Mouse (Mus musculus): ENCODE results near the gene Chpt1.
"Not testable (repeated sequence)": the region's sequence is repeated elsewhere in the genome, so short reads cannot be mapped to it uniquely, and the experiment has no call there.

Gene Chpt1

DNA sequence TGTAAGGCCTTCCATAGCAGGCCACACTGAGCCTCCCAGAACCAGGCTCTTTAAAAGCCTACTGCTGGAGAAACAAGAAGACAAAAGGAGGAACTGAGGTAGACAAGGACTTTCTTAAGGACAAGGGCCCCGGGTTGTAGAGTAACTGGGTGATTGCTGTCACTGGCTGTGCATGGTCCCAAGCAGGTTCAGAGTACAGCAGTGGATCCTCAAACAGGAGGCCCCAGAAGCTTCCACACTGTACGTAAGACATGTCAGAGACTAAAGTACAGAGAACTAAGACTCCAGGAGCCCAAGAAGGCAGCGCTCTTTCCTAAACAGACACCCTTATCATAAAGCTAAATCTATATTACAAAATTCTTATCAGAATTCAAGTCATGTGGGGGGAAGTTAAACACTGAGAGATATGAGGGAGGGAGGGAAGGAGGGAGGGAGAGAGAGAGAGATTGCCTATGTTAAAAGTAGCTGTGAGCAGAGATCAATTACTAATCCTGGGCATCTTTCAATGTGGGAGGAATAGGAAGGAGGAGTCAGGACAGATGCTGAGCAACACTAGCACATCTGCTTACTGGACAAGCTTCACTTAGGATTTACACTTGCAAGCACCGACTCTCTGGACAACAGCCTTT, 8.8 kb downstream of the Chpt1 start:
- no peak for DNase-seq (ENCODE audit: low spot score)

DNA sequence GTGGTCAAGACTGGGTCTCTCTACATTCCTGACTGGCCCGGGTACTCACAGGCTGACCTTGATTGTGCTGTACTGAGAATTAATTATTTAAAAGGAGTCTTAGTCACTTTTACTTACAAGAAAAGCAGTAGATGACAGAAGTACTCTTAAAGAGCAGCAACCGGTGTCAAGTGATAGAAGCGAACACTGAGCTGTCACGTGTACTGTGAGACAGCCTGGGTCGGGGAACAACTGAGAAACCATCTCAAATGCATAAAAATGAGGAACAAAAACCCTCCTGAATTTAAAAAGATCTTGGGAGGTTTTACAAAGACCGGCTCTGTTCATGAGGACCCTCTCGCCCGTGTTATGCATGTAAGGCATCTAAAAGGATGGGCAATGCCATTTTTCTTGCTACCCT, 11.2 kb downstream of the Chpt1 start:
- DNase-seq (ENCODE audit: low spot score), result no peak

DNA sequence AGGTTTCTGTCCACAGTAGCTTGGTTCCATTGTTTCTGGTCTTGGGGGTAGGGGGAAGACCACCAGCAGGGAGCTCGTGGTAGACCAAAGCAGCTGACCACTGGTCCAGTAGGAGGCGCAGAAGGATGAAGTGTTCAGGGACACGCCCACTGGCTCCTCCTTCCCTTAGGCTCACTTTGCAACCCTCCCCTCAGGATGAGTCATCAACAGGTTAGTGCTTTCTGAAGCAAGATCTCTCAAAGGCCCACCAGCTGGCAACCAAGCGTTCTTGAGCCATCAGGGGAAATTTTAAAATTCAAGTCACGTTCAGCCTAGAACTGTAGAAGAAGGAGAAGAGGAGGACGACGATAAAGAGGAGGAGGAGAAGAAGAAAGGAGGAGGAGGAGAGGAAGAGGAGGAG, 12.2 kb downstream of the Chpt1 start:
- DNase-seq (ENCODE audit: low spot score), result no peak

DNA sequence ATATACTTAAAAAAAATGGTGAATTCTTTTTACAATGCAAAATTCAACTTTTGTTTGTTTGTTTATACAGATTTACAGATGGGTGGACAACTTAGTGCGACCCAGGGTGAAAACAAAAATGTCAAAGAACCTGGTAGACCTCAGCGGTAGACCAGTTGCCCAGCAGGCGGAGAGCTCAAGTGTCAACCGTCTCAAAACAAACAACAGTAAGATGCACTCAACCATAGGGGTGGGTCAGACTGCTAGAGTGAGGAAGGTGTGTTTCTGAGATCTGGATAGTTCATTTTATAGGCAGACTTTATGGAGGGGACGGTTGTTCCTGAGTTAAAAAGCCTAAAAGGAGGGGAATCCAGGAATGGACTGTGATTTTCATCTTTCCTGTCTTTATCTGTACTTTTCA, 15.2 kb downstream of the Chpt1 start:
- no peak for DNase-seq (ENCODE audit: low spot score)

GRCm38 (mm10) chr10:88482866-88483265, 21.0 kb downstream of the Chpt1 start:
- DNase-seq (ENCODE audit: low spot score), result not testable (repeated sequence)

DNA sequence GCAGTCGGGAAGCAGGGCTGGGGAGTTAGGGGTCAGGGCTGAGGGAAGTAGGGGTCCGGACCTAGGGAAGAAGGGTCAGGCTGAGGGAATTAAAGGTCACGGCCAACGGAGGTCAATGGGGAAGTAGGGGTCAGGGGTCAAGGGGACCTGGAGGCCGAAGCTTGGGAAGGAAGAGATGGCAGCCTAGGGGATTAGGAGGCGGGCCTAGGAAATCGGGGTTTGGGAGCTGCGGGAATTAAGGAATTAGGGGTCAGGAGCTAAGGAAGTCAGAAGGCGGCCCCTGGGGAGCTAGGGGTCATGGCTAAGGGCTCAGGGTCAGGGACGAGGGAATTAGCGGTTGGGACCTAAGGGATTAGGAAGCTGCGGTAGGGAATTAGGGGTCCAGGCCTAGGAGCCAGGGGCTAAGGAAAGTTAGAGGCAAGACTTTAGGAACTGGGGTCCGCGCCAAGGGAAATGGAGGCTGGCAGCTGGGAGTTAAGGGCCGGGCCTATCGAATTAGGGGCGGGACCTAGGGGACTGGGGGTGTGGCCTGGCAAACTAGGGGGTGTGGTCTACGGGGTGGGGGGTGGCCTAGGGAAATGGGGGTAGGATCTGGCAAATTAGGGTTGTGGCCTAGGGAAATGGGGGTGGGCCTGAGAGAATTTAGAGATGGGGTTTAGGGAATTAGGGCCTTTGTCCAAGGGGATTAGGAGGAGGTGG, 43.6 kb downstream of the Chpt1 start:
- DNase-seq (ENCODE audit: low spot score), result no peak

- no peak for DNase-seq (ENCODE audit: low spot score)
Measured at GRCm38 (mm10) chr10:88459502-88459992, 44.3 kb downstream of the Chpt1 start, which contains the start of gene Sycp3. TSS of gene Sycp3 (plus strand) at chr10:88459569.

DNA sequence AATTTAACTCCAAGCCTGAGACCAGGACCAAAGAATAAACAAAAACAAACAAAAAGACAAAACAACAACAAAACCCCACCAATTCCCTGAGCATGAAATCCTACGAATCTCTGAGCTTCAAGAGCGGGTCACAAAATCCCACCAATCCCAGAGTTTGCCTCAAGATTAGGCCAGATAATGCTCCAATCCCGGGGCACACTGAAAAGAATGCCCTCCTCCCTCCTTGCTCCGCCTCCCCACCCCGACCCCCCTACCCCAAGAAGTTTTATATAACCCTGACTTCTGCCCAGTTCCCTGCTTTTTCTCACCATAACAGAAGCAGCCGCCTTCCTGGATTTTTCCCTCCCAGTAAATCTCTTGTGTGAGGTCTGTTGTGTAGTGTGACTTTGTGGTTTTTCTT, 46.1 kb downstream of the Chpt1 start:
- no peak for DNase-seq (ENCODE audit: low spot score)

GRCm38 (mm10) chr10:88451990-88452389, 51.9 kb downstream of the Chpt1 start:
- no peak for DNase-seq (ENCODE audit: low spot score)

DNA sequence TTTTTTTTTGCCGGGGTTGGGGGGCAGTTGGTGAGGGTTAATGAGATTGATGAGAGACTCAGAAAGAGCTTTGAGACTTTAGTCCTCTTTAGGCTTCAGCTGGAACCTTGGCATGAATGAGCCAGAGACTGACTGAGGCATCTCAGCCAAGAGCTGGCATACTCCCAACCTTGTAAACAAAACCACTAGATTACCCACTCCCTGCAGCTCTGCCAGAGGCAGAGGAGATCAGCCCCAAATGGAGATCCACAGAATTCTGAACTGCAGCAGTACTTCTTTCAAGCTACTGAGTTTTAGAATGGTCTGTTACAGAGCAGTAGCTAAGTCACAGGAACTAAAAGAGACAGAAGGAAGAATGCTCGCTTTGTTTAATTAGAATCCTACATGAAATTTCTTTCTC, 52.7 kb downstream of the Chpt1 start:
- no peak for DNase-seq (ENCODE audit: low spot score)

DNA sequence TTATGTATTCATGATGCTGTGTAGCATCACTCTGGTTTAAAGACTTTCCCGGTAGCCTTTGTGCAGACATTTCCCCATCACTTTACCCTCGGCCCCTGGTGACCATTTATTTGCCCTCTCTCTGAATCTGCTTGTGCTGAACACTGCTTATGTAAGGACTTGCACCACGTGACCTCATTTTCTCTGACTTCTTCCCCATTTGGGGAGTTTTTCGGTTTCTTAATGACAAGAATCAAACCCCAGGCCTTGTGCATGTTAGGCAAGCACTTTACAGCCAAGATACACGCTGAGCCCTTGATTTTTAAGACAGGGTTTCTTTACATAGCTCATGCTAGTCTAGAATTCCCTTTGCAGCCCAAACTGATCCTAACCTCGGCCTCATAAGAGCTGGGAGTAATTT, 62.6 kb downstream of the Chpt1 start:
- DNase-seq (ENCODE audit: low spot score), result no peak

- DNase-seq (ENCODE audit: low spot score), result no peak
Measured at GRCm38 (mm10) chr10:88427998-88428397, 75.9 kb downstream of the Chpt1 start.

- no peak for DNase-seq (ENCODE audit: low spot score)
Measured at GRCm38 (mm10) chr10:88426896-88427295, 77.0 kb downstream of the Chpt1 start.

DNA sequence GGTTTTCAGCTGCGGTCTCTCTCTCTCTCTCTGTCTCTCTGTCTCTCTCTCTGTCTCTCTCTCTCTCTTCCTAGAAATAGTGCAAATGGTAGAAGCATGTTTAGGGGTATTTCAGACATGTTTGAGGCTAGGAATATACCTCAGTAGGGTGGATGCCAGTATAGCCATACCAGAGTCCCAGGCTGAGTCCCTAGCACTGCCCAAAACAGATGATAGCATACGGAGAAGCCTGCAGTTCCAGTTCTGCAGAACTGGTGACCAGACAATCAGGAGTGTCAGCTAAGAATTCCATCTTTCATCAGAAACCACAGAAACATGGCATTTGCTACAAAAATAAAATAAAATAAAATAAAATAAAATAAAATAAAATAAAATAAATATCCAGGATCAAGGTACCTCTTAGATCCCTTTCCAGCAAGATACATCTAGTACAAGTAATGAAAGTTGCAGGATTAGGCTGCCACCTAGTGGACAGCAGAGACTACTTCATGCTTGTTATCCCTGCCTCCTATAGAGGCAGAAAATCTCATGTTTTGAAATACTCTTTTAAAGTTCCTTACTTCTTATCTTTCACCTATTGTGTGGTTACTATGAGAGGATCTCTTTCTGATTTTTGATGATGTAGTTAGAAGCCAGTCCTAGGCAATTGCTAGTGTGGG, 77.6 kb downstream of the Chpt1 start:
- DNase-seq (ENCODE audit: low spot score), result peak; percentile 13

DNA sequence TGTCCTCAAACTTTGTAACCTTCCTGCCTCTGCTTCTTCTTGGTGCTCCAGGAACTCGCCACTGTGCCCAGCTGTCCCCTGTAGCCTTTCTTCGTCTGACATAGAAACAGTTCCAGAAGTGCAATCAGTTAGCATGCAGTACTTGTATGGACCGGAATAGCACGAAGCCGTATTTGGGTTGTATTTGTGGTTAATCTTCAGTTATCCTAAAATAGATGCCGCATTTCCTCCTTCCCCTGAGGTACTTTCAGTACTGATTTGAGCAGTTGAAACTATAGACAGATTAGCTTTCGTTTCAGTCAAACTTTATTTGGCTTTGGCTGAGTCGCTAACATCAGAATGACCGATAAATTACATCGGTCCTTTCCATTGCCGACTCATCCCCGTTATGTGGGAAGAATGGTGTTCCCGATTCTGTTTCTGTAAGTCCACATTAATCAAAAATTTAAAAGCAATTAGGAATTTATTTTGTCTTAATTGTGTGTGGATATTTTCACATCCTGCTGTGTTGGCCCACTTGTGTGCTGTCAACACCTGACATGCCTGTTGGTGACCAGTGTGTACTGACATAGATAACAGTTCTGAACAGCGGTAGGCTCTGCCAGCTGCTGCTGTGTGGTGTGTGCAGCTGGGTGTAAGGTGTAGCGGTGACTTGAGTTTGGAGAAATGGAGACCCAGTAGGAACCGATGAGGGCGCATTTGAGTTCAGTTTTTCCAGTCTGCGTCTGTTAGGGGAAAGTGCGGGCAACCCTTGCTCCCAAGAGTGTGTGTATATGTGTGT, 83.0 kb downstream of the Chpt1 start:
- no peak for DNase-seq (ENCODE audit: low spot score)

GRCm38 (mm10) chr10:88420141-88420541, 83.7 kb downstream of the Chpt1 start:
- DNase-seq (ENCODE audit: low spot score), result no peak

DNA sequence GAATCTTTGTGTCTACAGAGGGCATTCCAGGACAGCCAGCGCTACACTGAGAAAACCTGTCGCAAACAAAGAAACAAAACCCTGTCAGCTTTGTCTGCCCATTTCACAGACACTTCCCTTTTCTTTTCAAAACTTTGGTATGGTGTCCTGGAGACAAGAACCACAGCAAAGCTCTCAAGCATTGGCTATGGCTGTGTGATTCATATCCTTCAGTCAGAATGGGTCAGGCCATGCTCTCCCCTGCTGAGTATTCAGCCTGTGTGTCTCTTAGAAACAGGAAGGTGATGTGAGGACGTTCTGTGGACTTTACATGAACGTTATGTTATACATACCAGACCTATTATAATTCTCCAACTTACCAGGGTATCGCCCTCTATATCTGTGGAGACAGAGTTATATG, 86.2 kb downstream of the Chpt1 start:
- DNase-seq (ENCODE audit: low spot score), result no peak

DNA sequence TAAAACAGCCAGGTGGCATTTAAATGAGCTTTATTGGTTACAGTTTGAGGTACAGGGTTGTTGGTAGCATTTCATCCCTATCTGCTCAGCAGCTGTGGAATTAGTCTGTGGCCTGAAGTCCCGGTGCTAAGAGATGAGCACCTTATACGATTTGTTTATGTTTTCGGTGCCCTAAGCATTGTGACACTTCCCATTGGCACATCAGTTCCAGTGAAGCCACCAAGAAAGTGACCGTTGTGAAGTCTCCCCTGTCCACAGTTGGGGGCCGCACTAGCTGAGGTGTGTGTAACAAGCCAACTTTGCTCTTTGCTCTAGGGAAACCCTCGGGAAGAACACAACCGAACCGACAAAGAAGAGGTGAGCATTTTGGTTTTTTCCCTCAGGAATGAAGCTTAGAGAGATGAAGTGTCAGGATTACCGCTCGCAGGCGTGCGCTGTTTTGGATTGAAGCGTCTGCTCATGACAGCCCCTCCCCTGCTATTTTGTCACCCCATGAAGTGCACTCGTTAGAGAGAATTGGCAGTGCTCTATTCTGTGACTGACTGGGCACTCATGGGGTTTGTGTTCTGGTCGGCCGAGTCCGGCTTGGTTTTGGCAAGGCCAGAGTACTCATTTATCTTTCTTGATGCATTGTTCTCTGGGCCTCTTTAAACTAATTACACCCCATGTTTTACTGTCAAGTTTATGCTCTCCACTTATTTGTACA, 91.4 kb downstream of the Chpt1 start:
- DNase-seq (ENCODE audit: low spot score), result no peak

DNA sequence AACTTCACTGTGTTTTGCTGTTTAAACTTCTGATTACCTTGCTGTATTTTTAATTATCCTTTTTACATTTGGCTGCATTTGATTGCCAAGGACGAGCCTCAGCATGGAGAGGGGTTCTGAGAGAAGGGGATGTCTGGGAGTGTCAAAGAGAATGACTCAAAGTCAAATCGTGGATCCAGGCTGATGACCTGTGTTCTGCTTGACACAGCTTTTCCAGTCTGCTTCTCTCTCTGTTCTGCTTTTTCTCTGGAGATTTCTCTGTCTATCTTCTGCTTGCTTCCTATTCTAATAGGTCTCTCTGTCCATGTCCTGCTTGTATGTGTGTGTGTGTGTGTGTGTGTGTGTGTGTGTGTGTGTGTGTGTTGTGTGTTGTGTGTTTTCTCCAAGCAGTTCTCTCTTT, 94.1 kb downstream of the Chpt1 start:
- no peak for DNase-seq (ENCODE audit: low spot score)

DNA sequence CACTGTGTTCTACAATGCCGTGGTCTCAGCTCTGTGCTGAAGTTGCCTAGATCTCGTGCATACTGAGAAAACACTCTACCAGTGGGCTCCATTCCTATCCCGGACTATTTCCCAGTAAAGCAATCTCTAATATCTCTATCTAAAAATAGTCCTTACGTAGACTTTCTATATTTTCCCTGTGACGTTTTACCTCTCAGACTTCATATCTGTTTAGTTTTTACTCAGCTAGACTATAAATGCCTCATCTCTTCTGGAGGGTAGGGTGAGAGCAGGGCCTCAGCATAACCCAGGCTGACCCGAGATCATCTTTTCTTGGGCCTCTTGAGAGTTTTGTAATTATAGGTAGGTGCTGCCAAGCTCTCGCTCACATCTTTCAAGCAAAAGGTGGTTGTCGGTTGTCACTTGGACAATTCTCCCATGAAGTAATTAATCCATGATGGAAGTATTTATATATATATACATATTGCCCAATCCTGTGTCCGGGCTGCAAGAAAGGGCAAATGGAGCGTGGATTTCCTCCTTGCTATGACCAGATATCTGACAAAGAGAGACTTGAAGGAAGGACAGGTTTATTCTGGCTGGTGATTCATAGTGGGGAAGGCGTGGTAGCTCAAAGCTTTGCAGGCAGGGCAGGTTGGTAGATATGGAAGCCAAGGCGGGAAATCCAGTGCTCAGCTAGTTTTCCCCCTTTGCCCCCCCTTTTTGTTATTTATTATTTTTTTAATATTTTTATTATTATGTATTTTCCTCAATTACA, 95.8 kb downstream of the Chpt1 start:
- DNase-seq (ENCODE audit: low spot score), result no peak

DNA sequence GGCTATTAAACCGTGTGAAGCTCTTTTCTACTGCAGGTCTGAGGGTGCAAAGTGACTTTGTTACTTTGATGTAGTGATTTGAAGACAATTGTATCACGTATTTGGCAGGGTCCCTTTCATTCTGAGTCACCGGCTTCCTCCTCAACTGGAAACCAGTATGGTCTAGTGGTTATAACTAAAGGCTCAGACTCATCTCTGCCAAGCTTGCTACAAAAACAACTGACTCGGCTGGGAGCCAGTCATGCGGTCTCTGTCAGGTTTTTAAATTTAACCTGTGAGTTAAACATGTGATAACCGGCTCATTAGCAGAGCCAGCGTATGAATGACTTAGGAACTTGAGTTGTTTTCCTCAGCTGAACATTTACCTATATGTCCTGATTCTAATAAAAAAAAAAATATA, 98.1 kb downstream of the Chpt1 start:
- DNase-seq (ENCODE audit: low spot score), result no peak

All from yolk sac, embryonic 10.5 days (tissue).